Mouse (Mus musculus) activated CD4-positive, CD25-positive, alpha-beta regulatory T cell, adult 4 months (primary cell): ENCODE results near the gene Hmgcs2. TPM values are rescaled to one million over a fixed set of nuclear protein-coding genes. Genes with fewer than 3 reads are reported as not detected.

Source experiments
- ATAC-seq: one replicate; pipeline ENCODE4 v1.8.0; 2017
- polyA plus RNA-seq, 2 experiments: library from polyadenylated mRNA; unstranded; fragments of 100-300 nt; shearing (Covaris generic); gene quantifications; one replicate each; pipeline ENCODE4 v1.2.1; 2017

Hmgcs2 gene
- polyA plus RNA-seq: not detected

- no peak for ATAC-seq
These were observed at the start of gene Hmgcs2 for GRCm38 (mm10) chr3:98280204-98280932. Gene Hmgcs2 (plus strand): TSS chr3:98280435.

GRCm38 (mm10) chr3:98233504-98233903 lies 46.7 kb upstream of the Hmgcs2 start:
- ATAC-seq: no peak

DNA sequence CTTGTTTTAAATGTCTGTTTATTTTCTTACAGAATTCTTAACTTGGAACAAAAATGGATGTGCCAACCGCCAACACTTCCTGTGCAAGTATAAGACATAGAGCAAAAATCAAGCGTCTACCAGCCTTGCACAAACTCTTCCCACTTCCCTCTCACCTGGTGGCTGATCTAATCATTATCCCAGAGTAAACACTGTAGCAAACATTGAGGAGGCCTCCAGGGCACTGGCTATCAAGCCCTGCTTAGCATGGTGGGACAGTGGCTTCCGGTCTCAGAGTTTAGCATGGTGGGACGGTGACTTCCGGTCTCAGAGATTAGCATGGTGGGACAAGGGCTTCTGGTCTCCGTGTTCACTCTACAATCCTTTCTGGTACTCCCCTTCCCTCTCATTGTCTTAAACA lies 44.0 kb upstream of the Hmgcs2 start:
- no peak for ATAC-seq

GRCm38 (mm10) chr3:98237240-98237639 lies 43.0 kb upstream of the Hmgcs2 start:
- ATAC-seq: no peak

GRCm38 (mm10) chr3:98238150-98238549 lies 42.1 kb upstream of the Hmgcs2 start:
- no peak for ATAC-seq

DNA sequence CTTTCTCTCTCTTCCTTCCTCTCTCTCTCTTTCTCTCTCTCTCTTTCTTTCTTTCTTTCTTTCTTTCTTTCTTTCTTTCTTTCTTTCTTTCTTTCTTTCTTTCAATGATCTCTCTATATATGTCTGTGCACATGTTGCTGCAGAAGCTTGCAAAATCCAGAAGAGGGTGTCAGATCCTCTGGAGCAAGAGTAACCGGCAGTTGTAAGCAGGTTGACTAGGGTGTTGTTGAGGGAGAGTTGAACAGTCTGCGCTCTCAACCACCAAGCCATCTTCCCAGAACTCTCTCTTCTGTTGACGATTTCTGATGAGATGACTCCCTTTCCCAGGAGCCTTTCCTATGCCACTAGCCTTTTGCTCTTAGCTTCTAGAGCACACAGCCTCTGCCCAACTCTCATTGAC lies 38.2 kb upstream of the Hmgcs2 start:
- ATAC-seq: no peak

- ATAC-seq: no peak
These were observed 37.7 kb upstream of the Hmgcs2 start for GRCm38 (mm10) chr3:98242458-98243037.

DNA sequence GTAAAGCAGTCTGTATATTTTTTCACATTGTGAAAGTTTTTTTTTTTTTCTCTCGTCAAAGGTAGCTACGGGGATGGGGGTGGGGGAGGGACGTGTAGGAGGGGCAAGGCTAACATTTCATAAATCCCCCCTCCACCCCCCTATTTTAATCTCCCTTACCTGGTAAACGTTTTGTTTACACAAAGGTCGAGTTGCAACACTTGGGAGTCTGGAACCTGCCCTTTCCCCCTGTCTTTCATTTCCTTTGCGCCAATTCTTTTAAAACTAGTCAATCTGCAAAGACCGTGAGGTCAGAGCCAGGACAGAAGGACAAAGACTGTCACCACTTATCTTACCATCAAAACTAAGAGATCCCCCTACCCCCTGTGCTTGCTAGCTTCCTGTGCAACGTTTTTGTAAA lies 34.3 kb upstream of the Hmgcs2 start:
- no peak for ATAC-seq

DNA sequence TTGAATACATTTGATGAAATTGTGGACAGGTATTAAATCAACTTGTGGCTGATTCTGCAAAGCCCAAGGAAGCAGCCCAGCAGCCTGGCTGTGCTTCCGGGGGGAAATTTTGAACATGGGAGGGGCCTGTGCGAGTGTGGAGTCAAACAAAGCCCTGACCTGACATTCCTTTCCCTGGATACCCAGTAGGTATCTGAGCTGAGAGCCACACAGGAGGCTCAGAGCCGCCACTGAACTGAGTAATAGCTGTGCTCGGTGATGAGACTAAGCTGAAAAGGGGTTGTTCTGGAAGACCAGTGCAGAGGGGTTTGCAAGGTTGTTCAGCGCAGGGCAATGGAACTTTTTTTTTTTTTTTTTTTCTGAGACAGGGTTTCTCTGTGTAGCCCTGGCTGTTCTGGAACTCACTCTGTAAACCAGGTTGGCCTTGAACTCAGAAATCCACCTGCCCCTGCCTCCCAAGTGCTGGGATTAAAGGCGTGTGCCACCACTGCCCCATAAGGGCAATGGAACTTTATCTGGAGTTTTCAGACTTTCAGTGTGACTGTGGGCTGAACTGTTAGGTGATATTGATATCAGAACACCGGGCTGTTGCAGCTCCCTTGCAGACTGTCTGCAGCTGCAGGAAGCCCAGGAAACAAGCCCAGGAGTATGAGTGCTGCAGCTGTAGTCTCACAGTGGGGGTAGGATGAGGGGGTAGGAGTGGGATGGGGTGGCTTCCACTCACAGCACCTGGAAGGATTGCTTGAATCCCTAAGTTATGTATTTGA lies 33.1 kb upstream of the Hmgcs2 start:
- no peak for ATAC-seq

- no peak for ATAC-seq
These were observed 30.9 kb upstream of the Hmgcs2 start for GRCm38 (mm10) chr3:98249378-98249777.

GRCm38 (mm10) chr3:98249833-98250448 lies 30.3 kb upstream of the Hmgcs2 start:
- ATAC-seq: no peak

- no peak for ATAC-seq
These were observed 26.2 kb upstream of the Hmgcs2 start for GRCm38 (mm10) chr3:98254059-98254458.

GRCm38 (mm10) chr3:98254656-98255583 lies 25.3 kb upstream of the Hmgcs2 start:
- no peak for ATAC-seq

DNA sequence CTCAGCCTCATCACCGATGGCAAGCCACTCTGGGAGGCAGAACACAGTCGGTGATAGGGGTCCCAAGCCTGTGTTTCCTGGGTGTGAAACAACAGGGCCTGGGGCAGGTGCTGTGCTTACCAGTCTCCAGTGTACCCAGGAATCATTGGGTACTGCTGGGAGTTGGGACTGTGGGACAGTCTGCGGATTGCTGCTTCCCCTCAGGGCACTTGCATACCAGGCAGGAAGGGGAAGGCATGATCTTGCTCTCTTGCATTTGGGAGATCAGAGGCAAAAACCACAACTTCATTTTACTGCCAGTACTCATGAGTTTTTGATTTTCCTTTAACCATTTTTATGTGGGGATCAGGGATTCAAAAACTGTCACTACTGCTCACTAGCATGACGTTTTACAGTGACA lies 21.5 kb upstream of the Hmgcs2 start:
- no peak for ATAC-seq

DNA sequence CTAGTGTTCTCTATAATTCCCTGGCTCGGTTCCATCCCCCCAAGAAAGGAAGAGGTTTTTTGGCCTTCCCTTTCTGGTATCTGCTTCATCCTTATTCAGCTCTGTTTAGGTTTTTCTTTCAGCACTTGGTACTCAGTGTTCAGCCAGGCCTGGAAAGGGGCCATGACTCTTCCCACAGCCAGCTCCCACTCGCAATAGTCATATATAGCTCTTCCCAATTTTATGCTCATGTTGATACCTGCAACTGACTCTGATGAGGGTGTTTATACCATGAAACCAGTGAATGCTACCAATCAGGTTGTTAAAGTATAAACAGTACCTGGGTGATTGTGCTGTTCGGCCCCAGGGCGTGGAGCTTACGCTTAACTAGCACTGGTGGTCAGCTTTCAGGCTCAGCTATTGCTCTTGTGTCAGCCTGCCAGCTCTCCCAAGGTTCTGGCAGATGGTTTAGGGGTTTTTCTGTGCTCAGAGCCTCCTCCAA lies 20.9 kb upstream of the Hmgcs2 start:
- no peak for ATAC-seq

- no peak for ATAC-seq
These were observed 19.7 kb upstream of the Hmgcs2 start for GRCm38 (mm10) chr3:98260534-98260933.

DNA sequence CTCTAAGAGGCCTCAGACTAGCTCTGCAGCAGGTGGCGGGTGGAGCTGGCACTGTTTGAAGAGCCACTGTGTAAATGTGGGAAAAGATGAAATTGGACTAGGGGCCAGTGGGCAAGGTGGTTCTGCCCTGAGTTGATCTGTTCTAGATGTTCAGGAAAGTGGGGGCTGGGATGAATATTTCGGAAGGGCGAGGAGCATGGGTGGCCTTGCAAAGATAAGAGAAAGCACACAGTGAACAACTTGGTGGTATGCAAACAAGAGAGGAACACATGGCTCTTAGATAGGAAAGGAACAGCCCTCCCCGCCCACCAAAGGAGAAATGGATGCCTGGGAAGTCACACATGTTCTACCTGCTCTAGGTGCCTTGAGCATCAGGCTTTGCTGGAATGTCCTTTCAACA lies 18.8 kb upstream of the Hmgcs2 start:
- ATAC-seq: no peak

DNA sequence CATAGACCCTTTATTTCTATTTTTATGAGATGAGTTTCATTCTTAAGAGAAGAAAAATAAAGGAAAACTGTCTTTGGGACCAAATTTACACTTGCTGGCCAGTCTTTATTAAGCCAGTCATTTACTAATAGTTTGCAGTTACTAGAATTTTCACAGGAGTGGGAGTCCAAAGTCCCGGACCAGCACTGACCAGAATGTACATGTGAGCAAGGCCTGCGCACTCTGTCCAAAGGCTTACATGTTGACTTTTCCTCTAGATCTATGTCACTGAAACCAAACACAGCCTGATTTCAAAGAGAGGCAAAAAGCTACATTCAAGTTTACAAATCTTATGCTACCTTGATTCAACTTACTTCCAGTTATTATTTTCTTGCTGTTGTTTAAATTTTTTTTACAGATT lies 18.1 kb upstream of the Hmgcs2 start:
- ATAC-seq: no peak

GRCm38 (mm10) chr3:98267249-98267651 lies 13.0 kb upstream of the Hmgcs2 start:
- no peak for ATAC-seq

DNA sequence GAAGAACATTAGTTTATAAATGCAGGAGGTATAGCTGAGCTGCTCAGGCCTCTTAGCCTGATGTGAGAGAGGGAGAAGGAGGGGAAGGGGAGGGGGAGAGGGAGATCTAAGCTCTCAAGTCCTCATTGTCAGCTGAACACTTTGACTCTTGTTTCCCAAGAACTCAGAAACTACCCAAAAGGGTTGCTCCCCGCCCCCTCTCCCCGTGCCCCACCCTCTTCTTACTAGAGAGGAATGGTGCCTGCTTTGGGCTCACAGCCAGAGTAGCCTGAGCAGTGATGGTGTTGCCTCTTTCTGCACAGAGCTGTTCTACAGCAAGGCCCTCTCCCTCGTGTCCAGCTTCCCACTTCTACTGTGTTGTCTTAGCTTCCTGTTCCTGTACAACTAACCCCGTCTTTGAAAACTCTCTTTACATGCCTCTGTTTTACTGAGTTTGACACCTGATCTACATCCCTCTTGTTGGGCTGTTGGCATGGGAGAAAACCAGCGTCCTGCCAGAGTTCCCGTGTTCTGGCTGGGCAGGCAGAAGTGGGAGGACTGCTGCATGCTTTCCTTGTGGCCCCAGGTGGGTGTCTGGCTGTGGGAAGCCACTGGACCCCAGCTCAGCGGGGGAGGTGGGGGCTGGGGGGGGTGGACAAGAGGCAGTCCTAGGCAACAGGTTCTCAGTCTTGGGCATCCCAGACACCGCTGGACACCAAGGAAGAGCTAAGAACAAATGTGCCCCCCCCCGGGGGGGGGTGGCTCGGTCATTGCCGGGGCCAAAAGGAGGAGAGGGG lies 6.4 kb upstream of the Hmgcs2 start:
- ATAC-seq: no peak

- no peak for ATAC-seq
These were observed 553 bp upstream of the Hmgcs2 start for GRCm38 (mm10) chr3:98279682-98280081.
